Mouse (Mus musculus) olfactory bulb, adult 2 months (tissue): ENCODE results near the gene Csgalnact2. TPM values are rescaled to one million over a fixed set of nuclear protein-coding genes. Genes with fewer than 3 reads are reported as not detected.

Source experiments
- H3K27ac ChIP-seq: fragments of 200-500 bp; 2 replicates; pipeline ENCODE4 v1.5.1; 2012; ENCODE audit warnings: low read depth, low read length; ENCODE audit not compliant: insufficient read depth
- H3K4me1 ChIP-seq: fragments of 200-500 bp; 2 replicates; pipeline ENCODE4 v1.6.1; 2012; ENCODE audit warnings: low read length; ENCODE audit not compliant: control insufficient read depth, insufficient read depth
- H3K4me3 ChIP-seq: fragments of 200-500 bp; 2 replicates; pipeline ENCODE4 v1.5.1; 2012; ENCODE audit warnings: mild to moderate bottlenecking, low read depth, low read length, moderate library complexity; ENCODE audit not compliant: insufficient read depth
- CTCF ChIP-seq: fragments of 200-500 bp; IDR thresholded peaks from 2 replicates; pipeline ENCODE4 v1.5.1; 2012; ENCODE audit warnings: low read depth, mild to moderate bottlenecking, low read length, moderate library complexity; ENCODE audit not compliant: insufficient read depth
- POLR2A ChIP-seq: fragments of 200-500 bp; IDR thresholded peaks from 2 replicates; pipeline ENCODE4 v1.6.1; 2012; ENCODE audit warnings: mild to moderate bottlenecking, low read depth, low read length, moderate library complexity; ENCODE audit not compliant: insufficient read depth
- WGBS: fragments of 180-500 bp; shearing (Covaris S2); methylation state at CpG from one replicate; pipeline ENCODE4 v1.1.7; 2018; 5-methylcytosine and 5-hydroxymethylcytosine counted together
- polyA plus RNA-seq: library from polyadenylated mRNA; stranded (reverse); fragments of >200 nt; gene quantifications from 2 replicates; pipeline ENCODE4 v1.2.4, GENCODE M21; 2012; ENCODE audit warnings: low replicate concordance; ENCODE audit not compliant: missing spikeins, insufficient read depth, insufficient read length

Csgalnact2 gene
- polyA plus RNA-seq = not detected in 2 replicates

GRCm38 (mm10) chr6:118138731-118139709 lies at the start of gene Csgalnact2:
TSS of gene Csgalnact2 (minus strand) at chr6:118139140.
- 2% methylated on average over 61 of the region's 66 CpGs for WGBS
- Histone ChIP-seq H3K4me1 (peaks cover 3% of the 10 kb centered on the region; the same call in 1 of the 2 replicates), H3K4me3 (peak within 1 kb of the TSS; percentile 99), H3K27ac (peak within 1 kb of the TSS; percentile 75)
- TF ChIP-seq CTCF (no peak), POLR2A (peak; percentile 95)

- WGBS = 68% methylated on average over 9 of the region's 9 CpGs
- no peaks in the 10 kb centered on the region; the same call in 1 of the 2 replicates for H3K4me1 ChIP-seq
- no peak overlapping the region for H3K27ac ChIP-seq
- H3K4me3 ChIP-seq = no peak overlapping the region
- TF ChIP-seq CTCF = no peak
Observed at GRCm38 (mm10) chr6:118188599-118188998, 49.7 kb upstream of the Csgalnact2 start.

- Histone ChIP-seq H3K4me3 (no peak overlapping the region), H3K4me1 (no peaks in the 10 kb centered on the region), H3K27ac (no peak overlapping the region)
- TF ChIP-seq POLR2A (no peak), CTCF (no peak)
- 81% methylated on average over 3 of the region's 3 CpGs for WGBS
Observed at GRCm38 (mm10) chr6:118187285-118187641, 48.3 kb upstream of the Csgalnact2 start.

- TF ChIP-seq POLR2A (no peak), CTCF (no peak)
- Histone ChIP-seq H3K27ac (no peak overlapping the region), H3K4me3 (no peak overlapping the region), H3K4me1 (no peaks in the 10 kb centered on the region)
- 64% methylated on average over 17 of the region's 17 CpGs for WGBS
Observed at GRCm38 (mm10) chr6:118186620-118187284, 47.8 kb upstream of the Csgalnact2 start.

- no peaks in the 10 kb centered on the region for H3K4me1 ChIP-seq
- no peak overlapping the region for H3K4me3 ChIP-seq
- no peak for TF ChIP-seq CTCF
- TF ChIP-seq POLR2A = no peak
- WGBS = 83% methylated on average over 10 of the region's 10 CpGs
- no peak overlapping the region for H3K27ac ChIP-seq
Observed at GRCm38 (mm10) chr6:118184126-118184525, 45.2 kb upstream of the Csgalnact2 start.

- no peaks in the 10 kb centered on the region for H3K4me1 ChIP-seq
- 72% methylated on average over 12 of the region's 12 CpGs for WGBS
Observed at GRCm38 (mm10) chr6:118180085-118180423, 41.1 kb upstream of the Csgalnact2 start.

GRCm38 (mm10) chr6:118179316-118180084 lies 40.6 kb upstream of the Csgalnact2 start:
- no peak overlapping the region for H3K4me3 ChIP-seq
- no peaks in the 10 kb centered on the region for H3K4me1 ChIP-seq
- no peak overlapping the region for H3K27ac ChIP-seq
- TF ChIP-seq CTCF = peak; percentile 92
- TF ChIP-seq POLR2A = no peak
- WGBS = 67% methylated on average over 13 of the region's 13 CpGs

More at GRCm38 (mm10) chr6:118180085-118180423, 41.1 kb upstream of the Csgalnact2 start:
- TF ChIP-seq CTCF (no peak), POLR2A (no peak)
- no peak overlapping the region for H3K27ac ChIP-seq
- no peak overlapping the region for H3K4me3 ChIP-seq

GRCm38 (mm10) chr6:118173975-118174328 lies 35.0 kb upstream of the Csgalnact2 start:
- 77% methylated on average over 5 of the region's 5 CpGs for WGBS
- TF ChIP-seq POLR2A (no peak), CTCF (no peak)
- Histone ChIP-seq H3K4me3 (no peak overlapping the region), H3K4me1 (no peaks in the 10 kb centered on the region), H3K27ac (no peak overlapping the region)
